Mouse (Mus musculus): ENCODE results near the gene Rep15. TPM values are rescaled to one million over a fixed set of nuclear protein-coding genes. Genes with fewer than 3 reads are reported as not detected.

Gene Rep15
- polyA plus RNA-seq (2016; fragmentation: Nextera tagmentation; extraction: Ambion mirVana): 0.62 and 1.1 TPM in 2 replicates

DNA sequence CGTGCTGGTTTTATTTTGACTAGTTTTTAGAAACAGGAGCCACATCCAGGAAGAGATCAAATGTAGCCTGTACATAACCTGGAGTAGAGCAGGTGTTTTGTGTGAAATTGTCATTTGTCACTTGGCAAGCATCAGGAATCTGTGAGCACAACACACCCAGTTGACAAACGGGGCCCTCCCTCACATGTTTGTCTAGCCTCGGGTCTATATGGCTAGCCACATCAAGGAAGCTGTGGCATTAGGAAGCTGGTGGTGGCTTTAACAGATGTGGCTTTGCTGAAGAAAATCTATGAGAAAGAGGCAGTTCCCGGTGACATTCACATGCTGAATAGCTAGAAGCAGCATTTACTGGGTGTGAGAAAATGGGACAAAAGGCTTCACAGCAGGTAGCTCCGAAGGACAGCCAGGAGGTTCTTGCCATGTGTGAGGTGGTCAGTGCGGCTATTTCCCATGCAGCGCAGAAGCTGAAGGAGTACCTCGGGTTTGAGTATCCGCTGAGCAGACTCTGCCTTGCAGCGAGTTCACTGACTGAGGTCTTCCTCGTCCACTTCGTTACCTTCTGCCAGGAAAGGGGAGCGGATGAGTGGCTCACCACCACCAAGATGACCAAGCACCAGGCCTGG, at the start of gene Rep15:
TSS of gene Rep15 (plus strand) at position 282 of the 623 bp plus-strand sequence.
- Histone ChIP-seq H3K36me3 (replicated peaks) (no peaks in the 10 kb centered on the region; the same call in 1 of the 2 replicates), H3K9me3 (no peaks in the 10 kb centered on the region), H3K4me2 (no peak within 1 kb of the TSS), H3K4me1 (no peaks in the 10 kb centered on the region), H3K27ac (no peak within 1 kb of the TSS), H3K27me3 (no peaks in the 10 kb centered on the region), H3K4me3 (replicated peaks) (no peak within 1 kb of the TSS), H3K9ac (no peak within 1 kb of the TSS)
- WGBS: 33% methylated on average over 13 of the region's 13 CpGs
- ATAC-seq (ENCODE audit: low FRiP score): no peak

DNA sequence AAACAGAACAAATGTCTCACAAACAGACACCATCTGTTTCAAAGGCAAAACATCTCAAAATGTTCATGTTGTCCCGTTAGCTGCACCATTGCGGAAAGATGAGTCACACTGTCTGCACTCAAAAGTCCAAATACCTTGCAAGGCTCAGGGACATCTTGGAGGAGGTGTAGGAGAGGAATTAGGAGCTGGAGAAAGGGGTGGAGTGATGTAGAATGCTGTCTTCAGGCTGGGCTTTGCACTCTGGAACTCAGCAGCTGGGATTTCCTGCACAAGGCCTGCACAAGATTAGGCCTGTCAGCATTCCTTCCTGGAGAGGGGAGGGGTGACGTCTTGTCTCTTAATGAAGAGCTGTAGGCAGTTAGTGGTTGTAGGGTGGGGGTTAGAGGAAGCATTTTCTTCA, 47.8 kb upstream of the Rep15 start:
- Histone ChIP-seq H3K9ac (no peak overlapping the region), H3K9me3 (no peaks in the 10 kb centered on the region), H3K4me2 (no peak overlapping the region), H3K27ac (no peak overlapping the region), H3K4me3 (replicated peaks) (no peak overlapping the region), H3K36me3 (replicated peaks) (no peaks in the 10 kb centered on the region), H3K4me1 (peaks cover 19% of the 10 kb centered on the region; the same call in 1 of the 2 replicates), H3K27me3 (no peaks in the 10 kb centered on the region)
- 72% methylated on average over 3 of the region's 3 CpGs for WGBS
- ATAC-seq (ENCODE audit: low FRiP score): no peak

DNA sequence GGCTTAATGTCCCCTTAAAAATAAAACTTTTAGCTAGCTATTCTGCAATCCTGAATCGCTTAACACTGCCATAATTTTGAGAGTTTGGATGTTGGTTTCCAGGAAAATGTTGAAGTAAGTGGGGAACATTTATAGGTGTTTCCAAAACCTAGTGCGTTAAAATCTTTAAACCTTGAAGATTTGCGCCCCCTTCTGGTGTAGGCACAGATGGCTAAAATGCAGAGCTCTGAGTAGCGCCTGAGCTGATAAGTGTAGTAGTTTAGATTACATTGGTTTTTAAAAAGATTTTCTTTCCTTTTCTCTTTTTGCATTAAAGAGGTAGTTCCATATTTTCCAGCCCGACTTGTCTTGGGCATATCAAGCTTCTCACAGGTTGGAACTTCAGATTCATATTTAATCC, 38.1 kb upstream of the Rep15 start:
- Histone ChIP-seq H3K36me3 (replicated peaks) (no peaks in the 10 kb centered on the region; the same call in none of the 2 replicates), H3K9me3 (no peaks in the 10 kb centered on the region), H3K4me1 (no peaks in the 10 kb centered on the region), H3K27ac (no peak overlapping the region), H3K27me3 (no peaks in the 10 kb centered on the region), H3K4me3 (replicated peaks) (no peak overlapping the region), H3K9ac (no peak overlapping the region), H3K4me2 (no peak overlapping the region)
- 38% methylated on average over 5 of the region's 5 CpGs for WGBS
- ATAC-seq (ENCODE audit: low FRiP score): no peak

DNA sequence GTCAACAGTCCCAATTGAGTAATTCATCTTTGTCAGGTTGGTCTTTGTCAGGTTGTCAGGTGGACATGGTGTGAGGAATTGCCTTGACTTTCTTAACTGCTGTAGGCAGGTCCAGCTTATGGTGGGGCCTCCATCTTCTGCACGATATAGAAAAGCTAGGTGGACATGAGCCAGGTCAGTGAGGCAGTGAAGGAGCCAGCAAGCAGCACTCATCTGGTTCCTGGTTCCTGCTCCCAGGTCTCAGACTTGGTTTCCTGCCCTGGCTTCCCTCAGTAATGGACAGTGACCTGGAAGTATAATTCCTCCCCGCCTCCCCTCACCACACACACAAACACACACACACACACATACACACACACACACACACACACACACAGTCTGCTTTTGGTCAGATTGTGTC, 37.0 kb upstream of the Rep15 start:
- no peaks in the 10 kb centered on the region for H3K9me3 ChIP-seq
- no peaks in the 10 kb centered on the region; the same call in none of the 2 replicates for H3K36me3 ChIP-seq (replicated peaks)
- no peaks in the 10 kb centered on the region for H3K4me1 ChIP-seq
- H3K4me2 ChIP-seq: no peak overlapping the region
- no peak overlapping the region for H3K9ac ChIP-seq
- H3K4me3 ChIP-seq (replicated peaks): no peak overlapping the region
- no peaks in the 10 kb centered on the region for H3K27me3 ChIP-seq
- no peak overlapping the region for H3K27ac ChIP-seq
- ATAC-seq (ENCODE audit: low FRiP score): no peak
- WGBS: 94% methylated on average over 2 of the region's 2 CpGs

DNA sequence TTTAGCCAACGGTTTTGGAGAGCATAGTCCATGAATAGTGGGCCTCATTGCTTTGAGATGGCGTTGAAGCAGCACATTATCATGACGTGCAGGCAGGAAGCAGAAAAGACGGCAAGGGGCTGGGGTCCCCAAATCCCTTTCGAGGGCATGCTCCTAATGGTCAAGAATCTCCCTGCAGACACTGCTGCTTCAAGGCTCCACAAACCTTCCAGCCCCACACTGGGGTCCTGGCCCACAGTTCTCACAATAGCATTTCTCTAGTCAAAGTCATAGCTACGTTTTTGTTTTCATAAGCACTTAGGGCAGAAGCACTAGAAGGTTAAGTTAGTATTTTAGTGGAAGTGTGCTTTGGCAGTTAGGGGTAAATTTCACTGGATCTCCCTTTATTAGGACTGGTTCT, 36.5 kb upstream of the Rep15 start:
- Histone ChIP-seq H3K36me3 (replicated peaks) (no peaks in the 10 kb centered on the region; the same call in none of the 2 replicates), H3K9ac (no peak overlapping the region), H3K4me2 (no peak overlapping the region), H3K9me3 (no peaks in the 10 kb centered on the region), H3K4me1 (no peaks in the 10 kb centered on the region), H3K4me3 (replicated peaks) (no peak overlapping the region), H3K27me3 (no peaks in the 10 kb centered on the region), H3K27ac (no peak overlapping the region)
- WGBS: 85% methylated on average over 6 of the region's 6 CpGs
- ATAC-seq (ENCODE audit: low FRiP score): no peak

DNA sequence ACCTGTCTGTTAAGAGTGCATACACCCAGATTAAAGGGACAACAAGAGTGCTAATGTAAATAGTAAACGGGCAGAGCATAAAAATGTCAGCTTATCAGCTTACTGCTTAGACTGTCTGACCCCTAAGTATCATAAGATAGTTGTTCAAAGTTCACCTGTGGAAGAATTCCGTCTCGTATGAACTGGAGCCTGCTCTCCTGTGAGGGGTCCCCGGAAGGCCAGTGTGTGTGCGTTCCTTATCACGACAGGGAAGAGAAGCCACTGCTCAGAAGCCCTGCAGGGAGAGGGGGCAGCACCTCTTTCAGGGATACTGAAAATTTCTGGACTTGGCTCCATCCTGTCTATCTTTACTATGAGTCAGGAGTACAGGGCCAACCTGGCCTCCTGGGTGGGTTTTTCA, 35.4 kb upstream of the Rep15 start:
- Histone ChIP-seq H3K4me1 (no peaks in the 10 kb centered on the region), H3K4me3 (replicated peaks) (no peak overlapping the region), H3K27ac (no peak overlapping the region), H3K4me2 (no peak overlapping the region), H3K27me3 (no peaks in the 10 kb centered on the region), H3K36me3 (replicated peaks) (no peaks in the 10 kb centered on the region; the same call in none of the 2 replicates), H3K9me3 (no peaks in the 10 kb centered on the region), H3K9ac (no peak overlapping the region)
- ATAC-seq (ENCODE audit: low FRiP score): no peak
- 90% methylated on average over 6 of the region's 6 CpGs for WGBS

DNA sequence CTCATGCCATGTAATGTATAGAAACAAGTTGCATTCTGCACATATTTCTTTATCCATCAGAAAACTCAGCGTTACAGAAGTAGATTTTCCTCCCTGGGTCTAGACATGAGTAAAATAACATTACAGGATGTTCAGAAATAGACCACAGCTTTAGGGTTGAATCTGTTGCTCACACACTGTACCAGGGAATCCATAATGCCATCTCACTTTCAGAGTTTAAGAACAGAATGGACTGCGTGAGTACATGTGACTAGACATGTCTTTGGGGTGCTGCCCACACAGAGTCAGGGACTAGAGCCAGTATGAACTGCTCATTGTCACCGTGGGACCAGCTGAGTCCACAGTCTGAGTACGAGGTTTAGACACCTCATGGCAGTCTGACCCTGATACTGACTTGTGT, 33.7 kb upstream of the Rep15 start:
- H3K9ac ChIP-seq: no peak overlapping the region
- no peaks in the 10 kb centered on the region for H3K27me3 ChIP-seq
- H3K4me1 ChIP-seq: no peaks in the 10 kb centered on the region
- no peak overlapping the region for H3K4me2 ChIP-seq
- no peaks in the 10 kb centered on the region for H3K9me3 ChIP-seq
- no peak overlapping the region for H3K4me3 ChIP-seq (replicated peaks)
- WGBS: 94% methylated on average over 4 of the region's 4 CpGs
- ATAC-seq (ENCODE audit: low FRiP score): no peak
- H3K36me3 ChIP-seq (replicated peaks): no peaks in the 10 kb centered on the region; the same call in none of the 2 replicates
- H3K27ac ChIP-seq: no peak overlapping the region

DNA sequence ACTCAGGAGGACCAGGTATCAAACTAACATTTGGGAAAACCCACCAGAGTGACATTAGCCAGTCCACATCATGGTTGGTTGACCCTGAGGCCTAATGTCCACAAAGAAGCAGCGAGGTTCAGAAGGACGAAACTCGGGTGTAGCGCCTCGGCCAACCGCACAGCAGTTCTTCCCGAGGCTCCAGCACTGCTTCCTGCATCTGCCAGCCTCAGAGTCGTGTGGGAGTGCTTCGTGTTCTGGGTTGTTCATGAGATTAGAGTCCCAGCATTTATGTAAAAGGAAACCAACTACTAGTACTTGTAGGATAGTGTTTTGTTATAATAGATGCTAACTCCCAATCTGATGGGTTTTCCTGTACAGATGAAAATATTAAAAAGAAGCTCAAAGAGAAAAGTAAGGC, 33.1 kb upstream of the Rep15 start:
- no peaks in the 10 kb centered on the region for H3K9me3 ChIP-seq
- H3K27ac ChIP-seq: no peak overlapping the region
- H3K36me3 ChIP-seq (replicated peaks): no peaks in the 10 kb centered on the region; the same call in none of the 2 replicates
- H3K4me2 ChIP-seq: no peak overlapping the region
- no peak overlapping the region for H3K4me3 ChIP-seq (replicated peaks)
- no peak for ATAC-seq (ENCODE audit: low FRiP score)
- WGBS: 89% methylated on average over 9 of the region's 9 CpGs
- no peak overlapping the region for H3K9ac ChIP-seq
- H3K4me1 ChIP-seq: no peaks in the 10 kb centered on the region
- H3K27me3 ChIP-seq: no peaks in the 10 kb centered on the region

DNA sequence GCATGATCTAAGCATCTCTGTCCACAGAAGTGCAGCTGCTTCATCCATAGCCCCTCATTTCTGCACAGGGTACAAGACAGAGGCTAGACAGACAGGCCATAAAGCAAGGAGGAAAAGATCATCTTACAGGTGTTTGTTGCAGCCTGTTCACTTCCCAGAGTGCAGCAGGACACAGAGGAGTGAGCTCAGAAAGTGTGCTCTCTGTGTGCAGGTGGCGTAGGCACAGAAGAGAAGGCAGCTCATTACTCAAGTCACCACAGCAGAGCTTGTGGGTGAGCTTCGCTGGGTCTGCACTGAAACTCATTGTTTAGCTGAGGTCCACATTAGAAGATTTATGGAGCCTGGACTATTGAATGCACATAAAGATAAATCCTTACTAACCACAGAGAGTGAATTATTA, 32.6 kb upstream of the Rep15 start:
- H3K27me3 ChIP-seq: no peaks in the 10 kb centered on the region
- H3K4me1 ChIP-seq: no peaks in the 10 kb centered on the region
- no peak overlapping the region for H3K4me3 ChIP-seq (replicated peaks)
- 80% methylated on average over 2 of the region's 2 CpGs for WGBS
- no peak overlapping the region for H3K27ac ChIP-seq
- no peaks in the 10 kb centered on the region; the same call in none of the 2 replicates for H3K36me3 ChIP-seq (replicated peaks)
- H3K9me3 ChIP-seq: no peaks in the 10 kb centered on the region
- no peak for ATAC-seq (ENCODE audit: low FRiP score)
- no peak overlapping the region for H3K4me2 ChIP-seq
- H3K9ac ChIP-seq: no peak overlapping the region

DNA sequence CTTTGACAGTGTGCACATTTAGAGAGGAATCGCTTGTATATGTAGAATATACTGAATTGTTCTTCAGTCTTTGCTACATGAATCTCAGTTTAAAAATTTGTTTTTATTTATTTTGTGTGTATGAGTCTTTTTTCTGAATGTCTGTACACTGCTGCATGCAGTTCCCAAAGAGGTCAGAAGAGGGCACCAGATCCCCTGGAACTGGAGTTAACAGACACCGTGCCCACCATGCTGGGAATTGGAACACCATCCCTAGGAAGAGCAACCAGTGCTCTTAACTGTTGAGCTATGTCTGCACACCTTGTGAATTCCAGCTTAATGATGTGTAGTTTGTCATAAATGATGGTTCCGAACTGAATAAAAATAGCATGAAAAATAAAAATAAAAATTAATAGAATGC, 24.2 kb upstream of the Rep15 start:
- H3K9ac ChIP-seq: no peak overlapping the region
- no peak overlapping the region for H3K27ac ChIP-seq
- H3K4me2 ChIP-seq: no peak overlapping the region
- no peak overlapping the region for H3K4me3 ChIP-seq (replicated peaks)
- no peaks in the 10 kb centered on the region for H3K9me3 ChIP-seq
- peaks cover 6% of the 10 kb centered on the region; the same call in 1 of the 2 replicates for H3K36me3 ChIP-seq (replicated peaks)
- no peaks in the 10 kb centered on the region for H3K27me3 ChIP-seq
- no peaks in the 10 kb centered on the region for H3K4me1 ChIP-seq
- WGBS: 55% methylated on average over 3 of the region's 3 CpGs
- no peak for ATAC-seq (ENCODE audit: low FRiP score)

DNA sequence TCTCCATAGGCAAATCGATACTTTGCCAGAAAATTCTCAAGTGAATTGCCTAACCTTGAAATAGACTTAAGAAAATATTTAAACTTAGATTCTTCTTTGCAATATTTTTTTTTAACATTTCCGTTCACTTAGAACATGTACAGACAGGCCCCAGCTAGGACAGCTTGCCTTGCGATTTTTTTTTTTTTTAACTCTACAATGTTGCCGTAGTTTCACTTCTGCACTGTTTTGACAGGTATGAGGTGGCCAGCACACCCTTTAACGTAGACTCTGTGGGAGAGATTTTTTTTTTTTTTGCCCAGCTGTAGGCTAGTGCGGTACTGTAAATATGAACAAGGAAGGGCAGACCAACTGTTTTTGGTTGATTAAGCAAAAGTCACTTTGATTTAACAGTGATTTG, 22.0 kb upstream of the Rep15 start:
- H3K27ac ChIP-seq: no peak overlapping the region
- ATAC-seq (ENCODE audit: low FRiP score): no peak
- H3K9ac ChIP-seq: no peak overlapping the region
- H3K4me3 ChIP-seq (replicated peaks): no peak overlapping the region
- no peaks in the 10 kb centered on the region for H3K4me1 ChIP-seq
- no peaks in the 10 kb centered on the region for H3K27me3 ChIP-seq
- H3K36me3 ChIP-seq (replicated peaks): peaks cover 6% of the 10 kb centered on the region; the same call in 1 of the 2 replicates
- no peak overlapping the region for H3K4me2 ChIP-seq
- no peaks in the 10 kb centered on the region for H3K9me3 ChIP-seq
- WGBS: 92% methylated on average over 6 of the region's 6 CpGs

DNA sequence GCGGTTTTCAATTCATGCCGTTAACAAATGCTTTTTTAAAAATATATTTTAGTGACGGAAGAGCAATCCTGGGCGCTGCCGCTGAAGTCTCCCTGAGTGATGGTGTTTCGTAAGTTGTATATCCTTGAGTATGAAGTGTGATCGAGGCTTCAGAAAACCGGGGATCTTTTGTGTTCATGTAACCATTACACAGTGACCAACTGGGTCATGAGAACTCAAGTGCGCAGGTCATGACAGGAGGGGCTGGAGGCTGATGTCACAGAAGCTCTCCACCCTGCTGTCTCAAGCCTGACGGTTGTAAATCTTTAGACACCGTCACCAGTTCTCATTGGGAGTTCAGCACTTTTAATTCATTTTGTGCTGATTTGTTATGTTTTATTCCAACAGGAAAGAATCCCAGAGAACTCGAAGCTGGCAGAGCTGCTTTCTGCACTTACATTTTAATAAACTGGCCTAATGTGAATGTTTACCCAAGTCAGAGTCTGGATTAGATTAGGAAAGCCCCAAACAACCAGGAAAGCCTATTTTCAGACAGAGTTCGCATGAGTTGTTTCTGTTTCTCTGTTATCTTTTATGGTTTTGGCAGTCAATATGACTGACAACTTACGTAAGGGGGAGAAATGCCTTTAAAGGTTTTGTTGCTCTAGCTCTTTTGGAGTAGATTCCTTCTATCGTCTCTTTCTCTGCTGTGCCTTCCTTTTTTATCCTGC, 21.4 kb upstream of the Rep15 start:
- ATAC-seq (ENCODE audit: low FRiP score): no peak
- H3K36me3 ChIP-seq (replicated peaks): peaks cover 6% of the 10 kb centered on the region; the same call in 1 of the 2 replicates
- no peak overlapping the region for H3K4me3 ChIP-seq (replicated peaks)
- H3K9me3 ChIP-seq: no peaks in the 10 kb centered on the region
- no peak overlapping the region for H3K9ac ChIP-seq
- no peaks in the 10 kb centered on the region for H3K27me3 ChIP-seq
- H3K4me1 ChIP-seq: no peaks in the 10 kb centered on the region
- 89% methylated on average over 15 of the region's 15 CpGs for WGBS
- no peak overlapping the region for H3K4me2 ChIP-seq
- H3K27ac ChIP-seq: no peak overlapping the region

DNA sequence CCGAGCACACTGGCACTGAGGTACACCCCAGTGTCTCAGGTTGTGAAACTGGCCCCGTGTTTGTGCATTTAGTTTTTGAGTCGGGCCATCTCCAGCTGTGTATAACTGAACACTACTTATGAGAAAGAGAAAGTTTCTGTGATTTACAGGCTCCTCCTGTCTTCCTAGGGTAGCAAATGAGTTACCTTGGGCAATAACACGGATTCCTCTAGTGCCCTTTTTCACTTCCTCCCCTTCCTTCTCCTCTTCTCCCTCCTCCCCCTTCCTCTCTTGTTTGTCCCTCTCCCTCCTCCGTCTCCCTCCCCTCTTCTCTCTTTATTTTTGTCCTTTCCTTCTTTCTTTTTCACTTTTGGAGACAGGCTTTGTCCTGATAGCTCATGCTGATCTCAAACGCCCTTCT, 20.8 kb upstream of the Rep15 start:
- no peak overlapping the region for H3K4me3 ChIP-seq (replicated peaks)
- H3K9ac ChIP-seq: no peak overlapping the region
- no peaks in the 10 kb centered on the region for H3K27me3 ChIP-seq
- no peaks in the 10 kb centered on the region for H3K4me1 ChIP-seq
- no peak overlapping the region for H3K4me2 ChIP-seq
- H3K9me3 ChIP-seq: no peaks in the 10 kb centered on the region
- peaks cover 5% of the 10 kb centered on the region; the same call in 1 of the 2 replicates for H3K36me3 ChIP-seq (replicated peaks)
- WGBS: 72% methylated on average over 6 of the region's 6 CpGs
- no peak for ATAC-seq (ENCODE audit: low FRiP score)
- H3K27ac ChIP-seq: no peak overlapping the region

Data from forebrain, embryonic 12.5 days (tissue).